Mouse (Mus musculus) embryonic facial prominence, embryonic 15.5 days (tissue): ENCODE results near the gene Chkb. TPM values are rescaled to one million over a fixed set of nuclear protein-coding genes. Genes with fewer than 3 reads are reported as not detected.

Experiments used
- ATAC-seq: fragments of 200-750 bp; cut with Nextera tagmentation; 2 replicates; pipeline ENCODE4 v1.8.0; 2017; ENCODE audit warnings: low read depth, moderate TSS enrichment; ENCODE audit not compliant: insufficient number of reproducible peaks, low FRiP score, low TSS enrichment
- H3K27ac ChIP-seq: fragments of 300-500 bp; sonication (generic); replicated peaks from 2 replicates; pipeline ENCODE4 v1.5.1; 2015; ENCODE audit warnings: mild to moderate bottlenecking, inconsistent platforms
- H3K27me3 ChIP-seq: fragments of 300-500 bp; sonication (generic); 2 replicates; pipeline ENCODE4 v1.6.1; 2015; ENCODE audit warnings: inconsistent platforms
- H3K36me3 ChIP-seq: fragments of 300-500 bp; sonication (generic); 2 replicates; pipeline ENCODE4 v1.6.1; 2015; ENCODE audit warnings: mild to moderate bottlenecking, inconsistent platforms
- H3K4me1 ChIP-seq: fragments of 300-500 bp; sonication (generic); 2 replicates; pipeline ENCODE4 v1.6.1; 2015; ENCODE audit warnings: inconsistent platforms
- H3K4me2 ChIP-seq: fragments of 300-500 bp; sonication (generic); replicated peaks from 2 replicates; pipeline ENCODE4 v1.6.1; 2015; ENCODE audit warnings: mild to moderate bottlenecking, inconsistent platforms
- H3K4me3 ChIP-seq: fragments of 300-500 bp; sonication (generic); replicated peaks from 2 replicates; pipeline ENCODE4 v1.5.1; 2015; ENCODE audit warnings: mild to moderate bottlenecking, inconsistent platforms
- H3K9ac ChIP-seq: fragments of 300-500 bp; sonication (generic); 2 replicates; pipeline ENCODE4 v1.6.1; 2015; ENCODE audit warnings: inconsistent platforms
- H3K9me3 ChIP-seq: fragments of 300-500 bp; sonication (generic); replicated peaks from 2 replicates; pipeline ENCODE4 v1.6.1; 2016; ENCODE audit warnings: inconsistent platforms
- WGBS: fragments of 180-500 bp; shearing (Covaris S2); methylation state at CpG from one replicate; pipeline ENCODE4 v1.1.7; 2015; 5-methylcytosine and 5-hydroxymethylcytosine counted together
- polyA plus RNA-seq: library from polyadenylated mRNA; unstranded; fragments of >200 nt; fragmentation: Nextera tagmentation; extraction: Ambion mirVana; gene quantifications from 2 replicates; pipeline ENCODE4 v1.2.1, GENCODE M21; 2015

Gene Chkb
- polyA plus RNA-seq, 1 experiment from 2014 or later = 59.6 TPM

DNA sequence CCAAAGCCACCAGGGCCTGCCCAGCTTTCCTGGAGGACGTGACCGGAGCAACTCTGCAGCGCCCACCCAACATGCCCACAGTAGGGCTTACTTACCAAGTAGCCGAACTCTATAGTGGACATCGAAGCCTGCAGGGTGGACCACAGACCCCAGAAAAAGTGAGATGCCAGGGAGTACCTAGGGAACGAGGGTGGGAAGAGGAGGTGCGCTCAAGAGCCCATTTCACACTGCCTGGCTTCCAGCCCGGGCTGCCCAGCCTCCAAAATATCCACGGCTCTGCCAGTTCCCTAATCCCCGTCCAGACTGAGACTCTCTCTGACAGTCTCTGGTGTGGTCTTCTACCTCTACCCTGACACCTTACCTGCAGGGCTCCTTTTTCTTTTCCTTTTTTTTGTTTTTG, 3.0 kb downstream of the Chkb start:
- Histone ChIP-seq H3K27ac (no peak overlapping the region), H3K36me3 (peaks cover 22% of the 10 kb centered on the region), H3K4me1 (peaks cover 21% of the 10 kb centered on the region), H3K4me3 (no peak overlapping the region), H3K9me3 (no peaks in the 10 kb centered on the region), H3K4me2 (no peak overlapping the region), H3K27me3 (no peaks in the 10 kb centered on the region), H3K9ac (no peak overlapping the region)
- no peak for ATAC-seq
- WGBS = 89% methylated on average over 10 of the region's 10 CpGs

DNA sequence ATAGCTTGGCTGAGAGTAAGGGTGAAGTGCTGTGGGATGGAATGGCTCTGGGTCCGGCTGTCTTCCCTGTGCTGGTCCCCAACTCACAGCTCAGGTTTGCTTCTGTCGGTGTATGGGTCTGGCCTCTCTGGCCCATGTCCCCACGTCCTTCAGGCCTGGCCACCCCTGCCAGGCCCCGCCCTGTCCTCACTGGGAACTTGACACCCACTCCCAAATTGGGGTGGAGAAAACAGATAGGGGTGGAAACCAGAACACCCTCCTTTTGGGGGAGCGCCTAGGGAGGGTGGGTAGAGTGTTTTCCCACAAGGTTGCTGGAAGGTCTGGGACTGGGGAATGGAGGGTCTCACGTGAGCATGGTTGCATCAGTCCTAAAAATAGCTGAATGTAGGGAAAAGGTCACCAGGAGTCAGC, 4.0 kb downstream of the Chkb start, which contains the start of gene Cpt1b:
TSS of gene Cpt1b (minus strand) at position 153 of the 411 bp plus-strand sequence.
- Histone ChIP-seq H3K9ac (no peak within 1 kb of the TSS), H3K4me3 (no peak within 1 kb of the TSS), H3K27ac (no peak within 1 kb of the TSS), H3K27me3 (no peaks in the 10 kb centered on the region), H3K4me2 (no peak within 1 kb of the TSS), H3K4me1 (peaks cover 21% of the 10 kb centered on the region), H3K9me3 (no peaks in the 10 kb centered on the region), H3K36me3 (peaks cover 22% of the 10 kb centered on the region)
- no peak for ATAC-seq
- whole genome bisulfite sequencing = 32% methylated on average over 6 of the region's 6 CpGs

DNA sequence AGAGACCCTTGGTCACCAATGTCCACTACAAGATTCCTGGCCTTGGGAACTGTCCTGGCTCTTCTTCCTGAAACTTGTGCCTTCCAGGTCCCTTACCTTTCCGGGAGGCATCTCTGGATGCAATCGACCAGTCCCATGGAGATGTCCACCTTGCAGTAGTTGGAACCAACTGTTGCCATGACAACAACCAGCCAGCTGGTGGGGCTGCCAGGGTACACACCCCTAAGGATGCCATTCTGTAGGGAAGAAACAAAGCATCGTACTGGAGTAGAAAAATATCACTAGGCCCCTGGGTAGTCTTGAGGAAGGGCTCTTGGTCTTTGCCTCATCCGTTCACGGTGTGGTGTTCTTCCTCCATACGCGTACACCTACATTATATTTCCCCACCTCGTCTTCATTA, 5.1 kb downstream of the Chkb start:
- H3K27me3 ChIP-seq = no peaks in the 10 kb centered on the region
- no peak for ATAC-seq
- H3K27ac ChIP-seq = no peak overlapping the region
- H3K9me3 ChIP-seq = no peaks in the 10 kb centered on the region
- H3K4me3 ChIP-seq = no peak overlapping the region
- 85% methylated on average over 8 of the region's 8 CpGs for WGBS
- no peak overlapping the region for H3K4me2 ChIP-seq
- H3K4me1 ChIP-seq = peaks cover 16% of the 10 kb centered on the region
- H3K36me3 ChIP-seq = peaks cover 22% of the 10 kb centered on the region
- no peak overlapping the region for H3K9ac ChIP-seq

DNA sequence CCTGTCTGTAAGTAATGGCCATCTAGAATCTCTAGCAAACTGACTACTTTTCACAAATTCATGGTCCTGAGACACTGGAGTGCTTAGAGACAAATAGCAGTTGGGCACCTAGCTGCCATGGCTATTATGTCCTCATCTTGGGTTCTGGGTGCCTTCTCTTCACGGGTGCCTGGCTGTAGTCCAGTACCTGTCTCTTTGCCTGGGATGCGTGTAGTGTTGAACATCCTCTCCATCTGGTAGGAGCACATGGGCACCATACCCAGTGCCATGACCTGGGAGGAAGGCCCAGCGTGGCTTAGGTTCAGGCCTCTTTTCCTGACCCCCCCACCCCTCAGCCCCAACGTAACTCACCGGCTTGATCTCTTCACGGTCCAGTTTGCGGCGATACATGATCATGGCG, 7.8 kb downstream of the Chkb start:
- Histone ChIP-seq H3K9me3 (no peaks in the 10 kb centered on the region), H3K36me3 (peaks cover 18% of the 10 kb centered on the region; the same call in 1 of the 2 replicates), H3K4me2 (no peak overlapping the region), H3K27me3 (no peaks in the 10 kb centered on the region), H3K9ac (no peak overlapping the region), H3K27ac (no peak overlapping the region), H3K4me3 (no peak overlapping the region), H3K4me1 (0 out of 2 replicates have a peak, but pooled peaks cover 5% of the 10 kb centered on the region)
- 92% methylated on average over 9 of the region's 9 CpGs for WGBS
- ATAC-seq = no peak

DNA sequence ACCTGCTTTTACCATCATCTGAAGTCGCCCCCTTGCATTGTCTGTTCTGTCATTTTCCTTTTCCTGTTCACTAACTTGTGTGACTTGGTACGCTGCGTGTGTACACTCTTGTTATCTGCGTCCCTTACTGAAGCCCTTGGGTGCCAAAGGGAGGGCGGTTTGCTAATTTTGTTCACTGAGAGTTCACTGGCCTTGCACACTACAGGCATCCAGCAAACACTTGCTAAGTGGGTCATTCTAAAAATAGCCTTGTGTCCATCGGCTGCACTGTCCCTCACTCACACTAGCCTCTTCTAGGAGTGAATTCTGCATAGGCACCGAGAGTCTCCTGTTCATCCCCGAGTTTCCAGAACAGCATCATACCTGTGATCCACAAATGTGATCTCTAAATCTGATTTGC, 14.4 kb downstream of the Chkb start:
- H3K9me3 ChIP-seq = no peaks in the 10 kb centered on the region
- H3K4me3 ChIP-seq = no peak overlapping the region
- WGBS = 85% methylated on average over 8 of the region's 8 CpGs
- no peak for ATAC-seq
- H3K36me3 ChIP-seq = 0 out of 2 replicates have a peak, but pooled peaks cover 4% of the 10 kb centered on the region
- no peak overlapping the region for H3K9ac ChIP-seq
- no peaks in the 10 kb centered on the region for H3K4me1 ChIP-seq
- H3K4me2 ChIP-seq = no peak overlapping the region
- no peaks in the 10 kb centered on the region for H3K27me3 ChIP-seq
- no peak overlapping the region for H3K27ac ChIP-seq

DNA sequence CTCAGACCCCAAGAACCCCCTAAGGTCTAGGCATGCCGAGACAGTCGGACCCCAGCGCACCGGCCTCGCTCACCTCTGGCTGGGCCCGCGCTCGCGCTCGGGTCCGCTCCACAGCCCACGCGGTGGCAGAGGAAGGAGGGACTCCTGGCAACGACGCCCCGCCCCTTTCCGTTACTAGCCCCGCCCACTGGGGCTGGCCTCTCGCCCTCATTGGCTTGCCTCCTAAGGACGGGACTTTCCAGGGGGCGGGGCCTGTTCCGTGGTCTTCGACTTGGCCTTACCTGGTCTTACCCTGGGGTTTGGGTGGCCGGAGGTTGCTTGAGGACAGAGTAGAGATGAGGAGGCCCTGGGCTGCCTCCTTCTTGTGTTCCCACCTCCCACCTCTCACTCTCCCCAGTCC, 19.6 kb downstream of the Chkb start, which contains the start of gene Syce3:
TSS of gene Syce3 (minus strand) at position 386 of the 400 bp plus-strand sequence.
- no peak within 1 kb of the TSS for H3K27ac ChIP-seq
- H3K4me3 ChIP-seq = no peak within 1 kb of the TSS
- H3K36me3 ChIP-seq = no peaks in the 10 kb centered on the region
- 82% methylated on average over 22 of the region's 24 CpGs for WGBS
- no peaks in the 10 kb centered on the region for H3K27me3 ChIP-seq
- H3K9me3 ChIP-seq = peaks cover 3% of the 10 kb centered on the region; the same call in 1 of the 2 replicates
- H3K4me2 ChIP-seq = no peak within 1 kb of the TSS
- no peak for ATAC-seq
- no peaks in the 10 kb centered on the region for H3K4me1 ChIP-seq
- H3K9ac ChIP-seq = no peak within 1 kb of the TSS

DNA sequence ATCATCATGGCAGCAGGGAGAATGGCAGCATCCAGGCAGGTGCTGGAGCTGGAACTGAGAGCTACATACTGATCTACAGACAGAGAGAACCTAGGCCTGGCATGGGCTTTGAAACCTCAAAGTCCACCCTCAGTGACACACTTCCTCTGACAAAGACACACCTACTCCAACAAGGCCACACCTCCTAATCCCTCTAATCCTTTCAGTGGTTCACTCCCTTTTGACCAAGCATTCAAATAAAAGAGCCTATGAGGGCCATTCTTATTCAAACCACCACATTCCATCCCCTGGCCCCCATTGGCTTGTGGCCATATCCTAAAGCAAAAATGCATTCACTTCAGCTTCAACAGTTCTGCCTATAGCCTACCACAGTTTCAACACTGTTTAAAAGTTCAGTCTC, 23.0 kb downstream of the Chkb start:
- H3K4me1 ChIP-seq = no peaks in the 10 kb centered on the region
- H3K4me2 ChIP-seq = no peak overlapping the region
- H3K27me3 ChIP-seq = no peaks in the 10 kb centered on the region
- ATAC-seq = no peak
- H3K4me3 ChIP-seq = no peak overlapping the region
- no peak overlapping the region for H3K27ac ChIP-seq
- no peaks in the 10 kb centered on the region for H3K36me3 ChIP-seq
- peaks cover 3% of the 10 kb centered on the region; the same call in 1 of the 2 replicates for H3K9me3 ChIP-seq
- no peak overlapping the region for H3K9ac ChIP-seq

DNA sequence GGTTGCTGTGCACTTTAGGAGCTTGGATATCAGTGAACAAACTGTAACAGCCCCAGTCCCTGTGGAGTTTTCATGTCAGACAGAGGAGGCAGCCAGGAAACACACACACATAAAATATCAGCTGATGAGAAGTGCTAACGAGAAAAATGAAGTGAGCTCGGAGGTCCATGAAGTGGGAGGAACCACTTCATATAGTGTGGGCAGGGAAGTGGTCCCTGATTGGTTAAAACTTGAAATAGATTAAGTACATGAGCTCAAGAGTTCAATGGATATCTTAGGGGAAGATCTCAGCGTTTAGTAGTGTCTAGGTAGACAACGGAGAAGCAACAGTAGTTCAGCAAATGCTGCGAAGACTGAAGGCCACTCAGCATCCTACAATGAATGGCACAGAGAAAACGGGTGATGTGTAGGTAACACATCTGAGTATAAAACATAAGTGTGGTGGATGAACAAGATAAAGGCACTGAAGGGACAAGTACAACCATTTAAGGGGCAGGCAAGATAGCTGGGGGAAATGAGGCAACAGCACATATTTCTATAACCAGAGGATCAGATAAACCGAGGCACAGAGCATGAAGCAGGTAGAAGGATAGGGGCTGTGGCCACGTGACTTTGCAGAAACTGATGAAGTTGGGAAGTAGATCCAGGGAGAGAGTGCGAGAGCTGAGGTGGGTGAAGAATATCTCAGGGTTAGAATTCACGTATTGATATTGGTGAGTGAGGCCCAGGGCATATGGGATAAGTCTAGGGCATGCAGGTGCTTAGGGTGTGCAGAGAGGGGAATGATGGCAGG, 24.7 kb downstream of the Chkb start:
- Histone ChIP-seq H3K4me3 (no peak overlapping the region), H3K4me1 (no peaks in the 10 kb centered on the region), H3K36me3 (no peaks in the 10 kb centered on the region), H3K9me3 (peaks cover 3% of the 10 kb centered on the region; the same call in 1 of the 2 replicates), H3K27ac (no peak overlapping the region), H3K27me3 (no peaks in the 10 kb centered on the region), H3K4me2 (no peak overlapping the region), H3K9ac (no peak overlapping the region)
- no peak for ATAC-seq
- WGBS = 82% methylated on average over 10 of the region's 10 CpGs

DNA sequence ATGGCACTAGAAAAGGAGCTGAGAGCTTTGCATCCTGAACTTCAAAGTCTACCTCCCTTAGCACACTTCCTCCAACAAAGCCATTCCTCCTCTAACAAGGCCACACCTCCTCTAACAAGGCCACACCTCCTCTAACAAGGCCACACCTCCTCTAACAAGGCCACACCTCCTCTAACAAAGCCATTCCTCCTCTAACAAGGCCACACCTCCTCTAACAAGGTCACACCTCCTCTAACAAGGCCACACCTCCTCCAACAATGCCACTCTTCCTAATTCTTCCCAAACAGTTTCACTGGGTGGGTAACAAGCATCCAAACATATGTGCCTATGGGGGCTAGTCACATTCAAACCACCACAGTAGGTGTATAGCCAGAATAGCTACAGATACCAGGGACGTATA, 27.2 kb downstream of the Chkb start:
- Histone ChIP-seq H3K27ac (no peak overlapping the region), H3K36me3 (no peaks in the 10 kb centered on the region), H3K4me3 (no peak overlapping the region), H3K27me3 (no peaks in the 10 kb centered on the region), H3K9ac (no peak overlapping the region), H3K4me1 (no peaks in the 10 kb centered on the region), H3K4me2 (no peak overlapping the region), H3K9me3 (no peaks in the 10 kb centered on the region)
- no peak for ATAC-seq
- WGBS = 92% methylated on average over 1 of the region's 1 CpGs

DNA sequence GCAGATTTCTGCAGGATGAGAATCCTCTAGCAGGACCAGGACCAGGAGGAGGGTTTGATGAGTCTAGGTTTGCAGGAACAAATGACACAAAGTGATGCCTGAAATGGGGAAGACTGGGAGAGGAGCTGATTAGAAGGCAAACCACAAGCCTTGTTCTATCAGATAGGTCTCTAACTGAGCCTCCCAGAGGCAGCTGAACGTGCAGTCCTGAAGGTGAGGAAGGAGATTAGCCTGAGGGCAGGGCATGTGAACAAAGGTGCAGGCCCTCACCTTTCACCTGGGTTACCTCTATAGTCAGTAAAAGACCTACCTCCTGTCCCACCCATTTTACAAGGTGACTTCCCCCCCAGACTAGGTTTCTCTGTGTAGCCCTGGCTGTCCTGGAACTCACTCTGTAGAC, 30.0 kb downstream of the Chkb start:
- Histone ChIP-seq H3K27ac (no peak overlapping the region), H3K4me1 (no peaks in the 10 kb centered on the region), H3K9me3 (no peaks in the 10 kb centered on the region), H3K27me3 (no peaks in the 10 kb centered on the region), H3K36me3 (no peaks in the 10 kb centered on the region), H3K9ac (no peak overlapping the region), H3K4me2 (no peak overlapping the region), H3K4me3 (no peak overlapping the region)
- no peak for ATAC-seq
- WGBS = 25% methylated on average over 1 of the region's 1 CpGs

DNA sequence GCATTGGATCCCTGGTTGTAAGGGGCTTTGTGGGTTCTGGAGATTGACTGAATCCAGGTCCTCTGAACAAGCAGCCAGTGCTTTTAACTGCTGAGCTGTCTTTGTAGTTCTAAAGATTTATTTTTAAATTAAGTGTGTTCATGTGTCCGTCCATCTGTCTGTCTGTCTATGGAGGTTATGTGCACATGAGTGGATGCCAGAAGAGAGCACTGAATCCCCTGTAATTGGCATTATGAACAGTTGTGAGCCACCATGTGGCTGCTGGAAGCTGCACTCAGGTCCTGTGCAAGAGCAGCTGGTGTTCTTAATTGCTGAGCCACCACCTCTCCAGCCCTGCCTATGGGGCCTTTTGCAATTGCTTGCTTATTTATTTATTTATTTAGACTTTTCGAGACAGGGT, 31.6 kb downstream of the Chkb start:
- no peak overlapping the region for H3K9ac ChIP-seq
- H3K27ac ChIP-seq = no peak overlapping the region
- H3K4me2 ChIP-seq = no peak overlapping the region
- H3K27me3 ChIP-seq = no peaks in the 10 kb centered on the region
- no peaks in the 10 kb centered on the region for H3K4me1 ChIP-seq
- no peak for ATAC-seq
- no peak overlapping the region for H3K4me3 ChIP-seq
- whole genome bisulfite sequencing = 84% methylated on average over 2 of the region's 2 CpGs
- no peaks in the 10 kb centered on the region for H3K9me3 ChIP-seq
- no peaks in the 10 kb centered on the region for H3K36me3 ChIP-seq

DNA sequence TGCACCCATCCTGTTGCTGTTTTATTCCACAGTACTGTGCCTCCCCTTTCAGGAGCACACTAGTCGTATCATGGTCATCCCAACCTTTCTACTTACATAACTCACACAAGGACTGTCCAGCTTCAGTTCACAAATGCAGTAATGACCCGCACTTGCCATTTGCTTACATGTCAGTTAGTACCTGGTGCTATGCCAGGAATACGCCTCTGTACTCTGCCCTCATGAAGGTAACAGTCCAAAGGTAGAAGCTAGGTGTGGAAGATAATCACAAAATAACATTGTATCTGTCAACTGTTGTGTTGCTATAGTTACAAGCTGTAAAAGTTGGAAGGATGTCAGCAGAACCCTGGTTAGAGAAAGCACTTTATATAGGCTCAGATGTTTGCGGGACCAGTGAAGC, 32.8 kb downstream of the Chkb start:
- no peaks in the 10 kb centered on the region for H3K9me3 ChIP-seq
- 87% methylated on average over 4 of the region's 4 CpGs for WGBS

More for the DNA sequence above, 32.8 kb downstream of the Chkb start:
- no peak for ATAC-seq
- no peaks in the 10 kb centered on the region for H3K36me3 ChIP-seq
- H3K9ac ChIP-seq = no peak overlapping the region
- no peak overlapping the region for H3K27ac ChIP-seq
- H3K27me3 ChIP-seq = no peaks in the 10 kb centered on the region
- H3K4me2 ChIP-seq = no peak overlapping the region
- H3K4me1 ChIP-seq = no peaks in the 10 kb centered on the region
- no peak overlapping the region for H3K4me3 ChIP-seq
